Mouse (Mus musculus): Measurements from ENCODE around the gene Tmeff1.

The Tmeff1 gene

DNA sequence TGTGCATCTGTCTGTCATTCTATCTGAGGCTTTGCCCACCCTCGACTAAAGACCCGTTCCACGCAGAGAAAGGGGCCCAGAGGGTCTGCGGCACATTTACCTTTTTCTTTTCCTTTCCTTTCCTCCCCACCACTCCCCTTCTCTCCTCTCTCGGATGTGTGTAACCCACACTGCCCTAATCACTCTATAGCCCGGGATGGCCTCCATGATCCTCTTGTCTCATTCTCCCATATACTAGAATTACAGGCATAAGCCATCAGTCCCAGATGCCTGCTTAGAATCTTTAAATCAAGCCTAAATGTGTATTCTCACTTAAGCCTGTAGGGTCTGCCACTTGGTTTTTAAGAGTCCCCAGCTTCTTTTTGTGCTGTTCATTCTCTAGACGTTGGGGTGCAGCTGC is 8.6 kb upstream of the Tmeff1 start:
- DNase-seq: no peak

DNA sequence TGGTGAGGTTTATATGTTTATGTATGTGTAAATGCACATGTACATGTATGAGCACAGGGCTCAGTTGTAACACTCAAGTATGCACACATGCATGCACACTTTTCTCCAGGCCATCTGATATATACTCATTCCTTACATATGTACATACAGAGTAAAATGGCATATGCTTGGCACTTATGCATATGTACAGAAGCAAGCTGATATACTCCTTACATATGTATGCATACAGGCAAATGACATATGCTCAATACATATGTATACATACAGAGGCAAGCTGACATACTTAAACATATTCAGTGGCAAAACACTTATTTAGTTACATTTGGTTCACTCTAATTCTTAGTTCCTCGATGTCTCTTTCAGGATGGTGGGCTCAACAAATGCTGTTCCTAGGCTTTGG is 7.1 kb upstream of the Tmeff1 start:
- DNase-seq: no peak

DNA sequence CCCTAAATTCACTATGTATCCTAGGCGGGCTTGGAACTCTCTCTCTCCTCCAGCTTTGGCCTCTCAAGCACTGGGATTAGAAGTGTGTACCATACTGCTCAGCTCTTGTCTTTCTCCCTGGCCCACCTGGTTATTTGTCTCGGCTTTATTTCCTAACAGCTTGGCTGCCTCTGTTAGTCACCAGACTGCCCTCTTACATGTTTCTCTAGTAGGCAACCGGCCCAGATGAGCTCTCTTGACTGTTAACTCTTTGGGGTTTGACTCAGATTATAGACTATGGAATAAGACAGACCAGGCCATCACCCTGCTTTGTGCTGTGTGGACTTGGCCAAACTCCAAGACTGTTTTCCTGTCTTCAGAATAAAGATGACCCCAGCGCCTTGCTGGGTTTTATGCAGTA is 6.6 kb upstream of the Tmeff1 start:
- DNase-seq: peak; percentile 28

DNA sequence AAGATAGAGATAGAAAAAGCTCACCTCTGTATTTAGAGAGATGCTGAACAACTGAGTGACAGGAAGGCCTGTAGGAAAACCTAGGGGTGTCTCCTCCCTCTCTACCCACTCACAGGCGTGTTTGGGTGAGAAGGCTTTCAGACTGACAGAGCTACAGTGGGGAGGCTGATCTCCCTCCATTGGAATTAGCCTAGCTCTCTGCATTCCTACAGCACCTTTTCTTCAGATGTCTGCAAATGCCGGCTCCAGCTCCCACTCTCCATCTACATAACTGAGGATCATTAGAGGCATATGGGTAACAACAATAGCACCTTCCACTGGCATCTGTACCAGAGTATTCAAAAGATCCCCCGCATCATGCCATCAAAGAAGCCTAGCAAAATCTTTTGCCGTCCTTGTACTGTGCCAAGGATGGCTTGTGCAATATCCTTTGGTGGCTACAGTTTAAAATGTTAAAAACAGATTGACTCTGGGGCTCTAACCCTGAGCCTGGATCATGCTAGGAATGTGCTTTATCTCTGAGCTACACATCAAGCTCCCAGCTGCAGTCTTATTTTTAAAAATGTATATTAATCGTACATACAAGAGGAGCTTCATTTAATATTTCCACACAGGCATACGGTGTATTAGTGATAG is 5.4 kb upstream of the Tmeff1 start:
- no peak for DNase-seq

DNA sequence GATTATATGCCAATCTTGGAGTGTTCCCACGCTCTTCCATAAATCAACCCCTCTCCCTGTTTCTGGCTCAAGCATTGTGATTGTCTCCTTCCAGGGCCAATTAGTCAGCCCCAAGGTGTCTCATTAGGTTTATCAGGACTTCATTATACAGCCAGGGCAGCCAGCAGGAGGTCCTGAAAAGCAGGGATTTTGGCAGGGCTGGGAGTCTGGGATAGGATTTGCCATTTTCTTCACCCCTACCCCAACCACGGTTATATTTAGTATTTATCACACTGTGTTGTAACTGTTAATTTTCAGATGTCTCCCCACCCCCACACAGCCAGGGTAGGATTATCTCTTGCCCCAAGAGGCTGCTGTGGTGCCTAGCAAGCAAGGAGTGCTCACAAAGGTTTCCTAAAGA is 3.8 kb upstream of the Tmeff1 start:
- no peak for DNase-seq

DNA sequence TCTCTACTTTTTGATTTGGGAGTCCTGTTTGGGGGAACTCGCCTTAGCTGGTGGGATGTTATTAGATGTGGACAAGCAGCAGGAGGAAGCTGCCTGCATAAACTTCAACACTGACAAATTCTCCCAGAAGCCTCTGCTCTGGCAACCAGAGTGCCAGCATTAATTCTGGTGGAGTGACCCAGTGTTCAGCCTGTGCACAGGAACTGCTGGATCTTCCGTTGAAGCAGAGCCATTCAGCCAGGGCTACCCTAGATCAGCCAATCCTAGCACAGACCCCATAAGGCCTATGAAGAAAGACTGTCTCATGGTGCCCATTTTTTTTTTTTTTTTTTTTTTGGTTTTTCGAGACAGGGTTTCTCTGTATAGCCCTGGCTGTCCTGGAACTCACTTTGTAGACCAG is 3.0 kb upstream of the Tmeff1 start:
- DNase-seq: no peak

DNA sequence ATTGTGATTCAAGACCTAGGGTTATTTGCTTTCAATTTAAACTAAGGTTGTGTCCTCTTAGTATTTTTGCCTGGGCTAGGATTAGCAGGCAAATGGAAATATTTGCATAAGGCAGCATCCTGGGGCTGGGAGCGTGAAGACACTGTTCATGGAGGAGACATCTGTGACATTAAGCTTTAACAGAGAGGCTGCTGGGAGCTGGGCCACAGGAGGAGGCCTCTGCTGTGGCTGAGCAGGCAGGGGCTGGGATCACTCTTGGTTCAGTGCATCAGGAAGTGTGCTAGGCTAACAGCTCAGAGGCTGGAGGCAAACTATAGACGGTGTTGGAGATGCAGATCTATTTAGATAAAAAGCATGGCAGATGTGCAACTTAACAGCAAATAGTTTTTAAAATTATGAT is 2.0 kb upstream of the Tmeff1 start:
- DNase-seq: no peak

DNA sequence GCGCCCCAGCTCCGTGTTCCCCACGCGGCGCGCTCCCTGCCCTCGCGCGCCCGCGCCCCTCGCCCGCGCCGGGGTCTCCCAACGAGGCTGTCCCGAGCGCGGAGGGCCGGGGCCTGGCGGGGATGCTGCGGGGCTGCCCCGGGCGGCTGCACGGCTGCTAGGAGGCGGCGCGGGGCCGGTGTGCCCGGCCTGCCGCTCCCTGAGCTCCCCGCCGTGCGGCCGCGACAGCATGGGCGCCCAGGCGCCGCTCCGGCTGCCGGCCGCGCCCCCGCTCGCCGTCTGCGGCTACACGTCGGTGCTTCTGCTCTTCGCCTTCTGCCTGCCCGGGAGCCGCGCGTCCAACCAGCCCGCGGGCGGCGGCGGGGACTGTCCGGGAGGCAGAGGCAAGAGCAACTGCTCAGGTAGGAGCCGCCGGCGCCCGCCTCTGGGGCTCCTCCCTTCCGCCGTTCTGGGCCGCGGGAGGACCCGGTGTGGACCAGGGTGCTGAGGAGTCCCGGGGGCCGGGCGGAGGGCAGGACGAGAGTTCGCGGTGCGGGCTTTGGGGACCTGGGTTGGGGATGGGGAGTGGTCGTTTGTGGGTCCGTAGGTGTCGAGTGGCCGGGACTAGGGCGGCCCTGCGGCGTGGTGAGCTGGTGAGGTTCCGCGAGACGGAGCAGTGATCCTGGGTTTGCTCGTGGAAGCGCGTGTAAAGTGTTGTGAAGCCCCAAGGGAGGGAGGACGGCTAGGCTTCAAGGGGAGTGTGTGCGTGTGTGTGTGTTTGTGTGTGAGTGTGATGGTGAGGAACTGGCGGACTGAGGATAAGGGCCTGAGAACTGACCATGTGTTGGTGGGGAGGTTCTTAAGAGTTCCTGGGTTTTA is 496 bp downstream of the Tmeff1 start:
- DNase-seq: peak; percentile 56

DNA sequence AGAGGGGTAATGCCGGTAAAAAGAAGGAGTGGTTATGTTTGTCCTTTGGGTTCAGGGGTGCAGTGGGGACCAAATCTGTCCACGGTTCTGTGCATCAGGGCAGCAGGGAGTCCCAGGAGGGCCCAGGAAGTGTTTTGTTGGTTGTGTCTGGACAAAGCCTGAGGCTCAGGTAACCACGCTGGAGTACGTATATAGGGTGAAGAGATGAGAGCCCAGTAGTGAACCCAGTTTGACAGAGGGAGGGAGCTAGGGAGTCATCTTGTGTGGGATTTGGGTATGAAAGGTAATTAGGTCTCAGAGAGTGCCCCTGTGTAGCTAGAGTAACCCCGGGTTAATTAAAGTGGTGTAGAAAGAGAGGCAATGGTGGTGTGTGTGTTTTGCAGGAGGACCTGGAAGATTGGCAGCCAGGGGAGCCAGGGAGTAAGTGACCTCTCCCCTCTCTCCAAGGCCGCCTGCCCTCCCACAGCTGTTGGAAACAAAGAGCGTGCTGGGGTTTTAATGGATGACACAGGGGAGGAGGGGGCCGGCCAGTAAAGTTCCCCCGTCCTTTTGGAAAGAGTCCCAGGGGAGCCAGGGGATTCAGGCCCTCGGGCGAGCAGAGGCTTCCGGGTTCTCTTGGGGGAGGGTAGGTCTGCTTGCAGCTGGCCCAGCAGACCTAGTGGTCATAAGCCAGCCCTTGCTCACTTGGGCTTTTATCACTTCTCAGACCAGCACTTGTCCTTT is 1.3 kb downstream of the Tmeff1 start:
- DNase-seq: peak; percentile 66

DNA sequence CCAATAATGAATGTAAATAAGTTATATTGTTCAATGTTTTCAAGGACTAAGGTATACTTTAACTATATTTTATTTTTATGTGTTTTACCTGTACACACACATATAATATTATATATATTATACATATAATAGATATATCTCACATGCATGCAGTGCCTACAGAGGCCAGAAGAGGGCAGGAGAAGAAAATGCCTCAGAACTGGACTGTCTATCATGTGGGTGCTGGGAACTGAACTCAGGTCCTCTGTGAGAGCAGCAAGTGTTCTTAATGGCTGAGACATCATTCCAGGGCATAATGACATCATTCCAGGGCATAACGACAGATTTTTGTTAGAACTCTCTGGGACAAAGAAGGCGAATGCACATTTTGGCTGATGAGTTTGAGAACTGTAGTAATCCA is 2.6 kb downstream of the Tmeff1 start:
- peak; percentile 17 for DNase-seq

DNA sequence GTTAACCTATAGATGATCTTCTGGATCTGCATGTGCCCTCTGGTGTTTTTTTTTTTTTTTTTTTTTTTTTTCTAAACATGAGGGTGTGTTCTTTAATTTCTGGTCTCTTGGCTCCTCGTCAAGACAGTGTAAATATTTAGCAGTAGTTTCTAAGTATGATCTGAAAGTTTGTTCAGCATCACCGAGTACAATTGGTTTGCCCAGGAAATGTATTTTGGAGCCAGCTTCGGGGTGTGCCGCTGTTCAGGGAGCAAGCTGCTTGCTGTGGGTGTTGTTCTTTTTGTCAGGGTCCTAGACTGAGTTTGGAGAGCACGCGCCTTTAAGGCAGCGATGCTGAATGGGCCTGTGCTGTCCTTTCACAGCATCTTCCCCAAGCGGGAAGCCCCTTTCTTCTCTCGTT is 3.6 kb downstream of the Tmeff1 start:
- DNase-seq: peak; percentile 80

DNA sequence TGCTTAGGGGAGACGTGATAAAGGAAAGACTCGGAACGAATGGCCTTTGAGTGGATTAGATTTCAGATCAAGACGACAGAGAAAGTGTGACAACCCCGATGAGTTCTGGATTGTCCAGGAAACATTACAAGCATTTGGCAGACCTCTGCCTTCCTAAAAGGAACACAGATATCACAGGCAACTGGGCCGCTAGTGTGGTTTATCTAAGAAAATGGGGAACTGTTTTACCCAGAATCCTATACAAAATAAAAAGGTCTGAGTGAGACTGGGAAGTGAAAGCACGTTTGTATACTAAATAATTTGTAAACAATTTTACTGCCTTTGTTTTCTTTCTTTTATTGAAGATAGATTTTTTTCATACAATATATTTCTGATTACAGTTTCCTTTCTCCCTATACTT is 5.9 kb downstream of the Tmeff1 start:
- DNase-seq: no peak

DNA sequence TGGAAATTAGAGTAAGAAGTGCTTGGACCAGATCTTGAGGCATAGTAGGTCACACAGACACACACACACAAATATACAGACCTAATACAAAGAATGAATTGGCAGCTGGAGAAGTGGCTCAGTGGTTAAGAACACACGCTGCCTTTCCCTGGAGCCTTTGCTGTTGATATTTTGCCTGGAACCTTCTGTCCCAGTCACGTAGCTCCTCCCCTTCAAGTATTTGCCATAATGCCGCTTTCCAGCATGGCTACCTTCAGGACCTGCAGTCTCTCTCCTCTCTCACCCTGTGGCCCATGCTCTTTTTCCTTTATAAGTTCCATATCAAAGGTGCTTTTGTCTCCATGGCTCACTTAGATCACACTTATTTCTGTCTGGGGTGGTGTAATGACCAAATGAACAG is 6.4 kb downstream of the Tmeff1 start:
- no peak for DNase-seq

DNA sequence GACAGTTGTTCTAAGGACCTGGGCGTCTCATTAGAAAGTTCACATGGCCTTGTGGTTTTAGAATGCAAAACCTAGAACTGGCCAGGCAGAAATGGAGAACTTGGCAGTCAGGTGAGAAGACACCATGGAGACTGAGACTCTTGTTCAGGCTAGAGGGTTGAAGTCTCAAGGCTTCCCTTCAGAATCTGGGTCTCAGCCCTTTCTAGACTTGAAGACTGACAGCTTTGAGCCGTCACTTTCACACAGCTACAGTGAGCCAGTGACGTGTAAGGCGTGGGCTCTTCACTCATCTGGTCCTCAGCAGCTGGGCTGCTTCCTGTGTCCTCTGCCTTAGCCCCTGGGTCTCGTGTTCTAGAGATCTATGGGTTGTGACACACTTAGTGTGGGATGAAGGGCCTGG is 7.4 kb downstream of the Tmeff1 start:
- peak; percentile 16 for DNase-seq

DNA sequence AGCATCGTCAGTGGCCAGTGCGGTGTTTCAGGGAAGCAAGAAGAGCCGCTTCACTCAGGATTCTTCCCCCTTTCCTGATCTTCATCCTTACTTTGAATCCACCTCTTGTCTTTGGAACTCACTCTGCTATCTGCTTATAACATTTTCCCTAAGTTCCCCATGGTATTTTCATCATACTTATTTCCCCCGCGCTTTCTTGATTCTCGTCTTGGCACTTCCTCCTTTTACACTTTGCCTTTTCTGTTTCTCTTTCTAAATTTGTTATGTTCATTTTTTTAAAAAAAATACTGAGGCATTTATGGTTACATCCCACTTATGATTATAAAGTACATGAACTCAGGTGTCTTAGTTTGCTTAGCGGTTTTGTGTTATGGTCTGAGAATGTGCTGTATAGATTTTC is 7.9 kb downstream of the Tmeff1 start:
- DNase-seq: no peak

DNA sequence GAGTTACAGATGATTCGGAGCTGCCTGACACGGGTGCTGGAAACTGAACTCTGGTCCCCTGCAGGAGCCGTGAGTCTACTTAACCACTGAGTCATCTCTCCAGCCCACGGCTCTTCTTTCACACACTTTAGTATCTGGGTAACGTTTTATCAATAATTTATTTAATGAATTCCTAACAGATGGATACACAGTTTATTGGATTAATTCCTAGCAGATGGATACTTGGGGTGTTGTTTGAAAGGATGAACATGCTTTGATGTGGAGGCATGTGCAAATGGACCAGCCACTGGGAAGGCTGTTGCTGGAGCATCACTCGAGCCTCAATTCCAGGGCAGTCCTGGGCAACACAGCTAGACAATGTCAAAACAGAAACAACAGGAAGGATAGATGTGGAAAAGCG is 11.1 kb downstream of the Tmeff1 start:
- DNase-seq: no peak

DNA sequence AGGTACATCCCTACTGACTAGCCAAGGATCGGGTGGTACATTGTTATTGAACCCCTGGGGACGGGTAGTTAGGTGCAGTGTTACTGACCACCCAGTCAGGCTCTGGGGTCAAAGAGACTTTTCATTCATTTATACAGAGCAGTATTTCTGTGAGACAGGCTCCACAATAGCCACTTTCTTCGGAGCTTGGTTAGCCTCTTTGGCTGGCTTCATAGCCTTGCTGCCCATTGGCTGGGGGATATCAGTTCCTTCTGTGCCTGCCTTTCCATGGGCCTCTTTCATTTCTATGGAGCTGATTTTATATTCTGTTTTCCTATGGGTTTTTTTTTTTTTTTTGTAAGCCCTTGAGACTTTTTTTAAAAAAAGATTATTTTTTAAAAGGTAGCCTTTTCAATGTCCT is 20.7 kb downstream of the Tmeff1 start:
- DNase-seq: no peak

DNA sequence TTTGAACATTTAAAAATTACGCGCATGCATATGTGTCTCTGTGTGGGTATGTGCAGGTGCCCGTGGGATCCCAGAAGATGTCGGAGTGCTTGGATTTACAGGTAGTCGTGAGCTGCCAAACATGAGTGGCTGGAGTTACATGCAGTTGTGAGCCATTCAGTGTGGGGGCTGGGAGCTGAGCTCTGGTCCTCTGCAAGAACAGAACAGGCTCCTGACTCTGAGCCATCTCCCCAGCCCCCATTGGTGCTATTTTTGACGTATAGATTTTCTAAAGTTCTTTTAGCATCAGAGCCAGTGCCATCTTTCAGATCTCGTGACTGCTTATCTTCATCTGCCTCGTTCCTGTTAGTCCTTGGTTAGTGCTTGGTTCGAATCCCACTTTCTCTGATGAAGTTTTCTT is 24.5 kb downstream of the Tmeff1 start:
- no peak for DNase-seq

DNA sequence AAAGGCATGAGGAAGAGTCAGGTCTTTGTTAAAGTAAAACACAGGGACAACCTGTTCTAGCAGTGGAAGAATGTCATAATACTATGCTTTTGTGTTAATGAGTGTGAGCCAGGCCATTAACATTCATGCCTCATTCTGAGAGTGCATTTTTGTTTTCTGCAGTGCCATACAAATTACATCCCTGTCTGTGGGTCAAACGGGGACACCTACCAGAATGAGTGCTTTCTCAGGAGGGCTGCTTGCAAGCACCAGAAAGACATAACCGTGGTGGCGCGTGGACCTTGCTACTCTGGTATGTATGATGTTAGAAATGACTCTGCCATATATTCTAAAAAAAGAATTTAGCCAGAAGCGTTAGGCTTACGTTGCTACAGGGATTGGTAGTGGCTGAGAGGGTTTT is 25.3 kb downstream of the Tmeff1 start:
- no peak for DNase-seq

DNA sequence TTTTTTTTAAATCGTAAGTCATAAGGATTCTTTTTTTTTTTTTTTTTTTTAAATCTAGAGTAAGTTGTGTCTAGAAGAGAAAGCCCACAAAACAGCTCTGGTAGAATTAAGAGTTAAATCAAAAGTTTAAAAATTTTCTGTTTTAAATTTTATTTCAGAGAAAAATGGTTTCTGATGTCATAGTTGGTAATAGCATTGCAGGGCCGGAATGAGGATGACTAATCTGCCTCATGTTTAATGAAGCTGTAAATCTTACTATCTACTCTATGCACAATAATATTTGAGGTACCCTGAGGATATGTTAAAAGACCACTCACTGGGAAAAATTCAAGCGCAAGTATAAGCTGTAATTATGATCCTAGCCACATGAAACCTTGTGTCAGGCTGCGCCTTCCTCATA is 30.5 kb downstream of the Tmeff1 start:
- no peak for DNase-seq

DNA sequence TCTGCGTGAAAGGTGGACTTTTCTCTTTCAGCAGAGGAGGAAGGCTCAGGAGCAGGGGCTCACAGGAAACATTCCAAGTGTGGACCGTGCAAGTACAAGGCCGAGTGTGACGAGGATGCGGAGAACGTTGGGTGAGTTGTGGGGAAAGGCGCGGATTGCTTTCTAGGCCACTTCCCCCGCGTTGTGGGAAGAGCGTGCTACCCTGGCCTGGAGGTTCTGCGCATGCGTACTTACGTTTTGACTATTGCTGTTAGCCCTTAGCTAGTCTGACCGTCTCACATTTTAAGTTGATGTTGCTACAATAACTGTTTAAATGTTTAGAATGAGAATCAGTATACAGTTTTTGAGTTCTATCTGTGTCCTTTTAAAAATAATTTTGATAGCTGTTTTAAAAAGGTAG is 32.2 kb downstream of the Tmeff1 start:
- no peak for DNase-seq

DNA sequence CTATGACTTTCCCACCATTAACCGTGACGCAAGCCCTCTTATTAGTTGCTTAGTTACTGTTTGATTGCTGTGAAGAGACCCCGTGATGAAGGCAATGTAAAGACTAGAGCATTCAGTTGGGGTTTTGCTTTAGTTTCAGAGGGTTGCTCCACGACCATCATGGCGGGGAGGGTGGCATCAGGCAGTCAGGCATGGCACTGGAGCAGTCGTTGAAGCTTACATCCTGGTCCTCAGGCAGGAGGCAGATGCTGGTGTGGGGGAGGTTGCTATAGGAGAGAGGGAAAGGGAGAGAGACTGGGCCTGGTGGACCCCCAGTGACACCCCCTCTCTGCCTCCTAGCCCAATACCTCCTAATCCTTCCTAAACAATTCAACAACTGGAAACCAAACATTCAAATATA is 35.1 kb downstream of the Tmeff1 start:
- no peak for DNase-seq

DNA sequence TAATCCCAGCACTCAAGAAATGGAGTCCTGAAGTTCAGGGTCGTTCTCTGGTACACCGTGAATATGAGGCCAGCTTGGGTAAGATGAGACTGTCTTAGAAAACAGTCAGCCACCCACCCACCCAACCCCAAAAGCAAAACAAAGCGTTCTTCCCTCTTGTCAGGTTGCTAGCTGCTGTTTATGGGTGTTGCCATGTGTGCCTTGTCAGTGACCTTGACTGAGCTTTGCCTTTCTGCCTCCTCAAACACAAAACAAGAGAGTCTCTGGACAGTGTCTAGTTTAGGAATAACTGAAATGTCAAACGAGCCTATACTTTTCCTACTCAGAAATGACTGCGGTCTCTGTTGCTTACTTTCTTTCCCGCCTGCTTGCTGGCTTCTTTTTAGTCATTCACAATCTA is 37.3 kb downstream of the Tmeff1 start:
- no peak for DNase-seq

DNA sequence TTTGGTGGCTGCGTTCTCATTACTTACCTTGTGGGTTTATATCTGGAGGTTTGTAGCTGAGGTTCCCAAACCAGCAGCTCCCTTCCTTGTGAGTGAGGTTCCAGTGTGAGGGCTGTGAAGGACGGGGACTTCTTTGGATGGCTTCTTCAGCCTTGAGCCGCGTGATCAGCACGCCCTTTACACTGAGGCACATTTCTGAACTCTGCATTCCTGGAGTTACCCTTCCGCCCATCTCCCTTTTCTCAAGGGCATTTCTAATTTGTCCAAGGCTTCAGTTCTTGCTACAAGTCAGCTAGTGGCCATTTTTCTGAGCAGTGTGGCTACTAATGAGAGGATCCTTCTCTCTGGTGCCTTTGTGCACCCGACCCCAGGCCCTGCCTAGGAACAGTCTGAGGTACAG is 38.0 kb downstream of the Tmeff1 start:
- DNase-seq: no peak
